Mouse (Mus musculus) embryo, embryonic 10.5 days (tissue): ENCODE measurements at regions not wholly inside any gene's neighbourhood (a gene's known extent, or its start where the extent isn't known, plus 50 kb on each side); places are given as distances from the start of the nearest gene placed in this dataset.

Source experiments
- DNase-seq: peaks from one replicate; pipeline ENCODE4 v3.0.0-alpha.2; 2015; ENCODE audit warnings: low spot score

DNA sequence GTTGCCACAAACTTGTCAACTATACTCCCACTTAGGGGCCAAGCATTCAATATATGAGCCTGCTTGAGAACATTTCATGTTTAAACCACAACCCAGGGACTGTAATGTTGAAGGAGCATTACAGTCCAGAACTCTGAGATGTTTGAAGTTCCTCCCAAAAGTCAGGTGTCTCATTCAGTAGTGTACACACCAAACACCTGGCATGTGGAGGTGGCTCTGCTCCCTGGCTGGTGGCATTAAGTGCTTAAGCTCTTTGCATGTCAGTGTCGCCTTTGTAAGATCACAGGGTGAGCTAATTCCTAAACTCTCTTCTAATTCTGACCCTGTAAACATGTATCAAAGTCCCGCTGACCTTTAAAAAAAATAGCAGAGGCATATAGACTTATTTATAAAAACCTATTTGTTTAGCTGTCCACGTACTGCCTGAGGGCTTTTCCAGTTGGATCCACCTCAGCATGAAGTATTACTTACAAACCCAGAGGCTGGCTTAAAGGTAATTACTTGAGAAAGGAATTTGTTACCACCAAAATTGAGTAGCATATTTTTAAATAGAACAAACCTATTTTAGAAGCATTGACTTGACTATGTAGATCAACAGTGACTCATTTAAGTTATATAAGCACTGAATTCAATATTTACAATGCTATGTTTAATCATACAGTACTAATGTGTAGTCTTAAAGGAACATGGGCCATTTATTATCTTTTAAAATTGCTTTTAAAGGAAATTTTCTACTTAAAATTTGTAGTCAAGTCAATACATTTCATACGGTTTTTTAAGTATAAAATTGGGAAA is 276.3 kb upstream of the Fermt1 start:
- DNase-seq: no peak

DNA sequence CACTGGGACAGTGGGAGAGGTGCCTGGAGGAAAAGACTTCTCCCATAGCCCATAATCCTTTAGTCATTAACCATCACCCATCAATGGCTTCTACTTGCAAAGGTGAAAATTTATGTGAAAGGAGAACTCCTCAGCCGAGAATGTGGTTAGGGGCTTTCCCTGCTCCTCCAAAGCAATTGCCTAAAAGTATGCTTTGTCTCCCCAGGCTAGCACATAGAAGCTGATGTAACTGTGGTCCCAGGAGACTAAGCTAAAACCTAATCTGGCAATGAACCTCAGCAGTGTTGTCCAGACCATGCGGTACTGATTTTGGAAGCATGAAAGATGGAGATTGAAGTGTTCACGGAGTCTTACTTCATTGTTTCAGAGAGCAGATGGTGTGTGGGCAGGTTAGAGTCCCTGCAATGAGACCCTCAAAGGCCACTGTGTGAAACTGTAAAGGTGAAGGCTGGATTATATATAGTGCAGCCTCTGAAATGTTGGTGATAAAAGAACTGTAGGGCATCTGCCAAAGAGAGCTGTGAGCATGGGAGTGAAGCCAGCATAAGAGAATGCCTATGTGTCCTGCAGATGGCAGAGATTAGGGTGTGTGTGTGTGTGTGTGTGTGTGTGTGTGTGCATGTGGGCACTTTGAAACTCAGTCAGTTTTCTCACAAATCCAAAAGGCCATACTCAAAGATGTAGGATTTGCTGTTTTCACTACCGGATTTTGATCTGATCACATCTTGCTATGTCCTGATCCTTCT is 289.6 kb upstream of the Fermt1 start:
- DNase-seq: no peak

GRCm38 (mm10) chr2:133252131-133252530 is 299.8 kb upstream of the Bmp2 start:
- no peak for DNase-seq

DNA sequence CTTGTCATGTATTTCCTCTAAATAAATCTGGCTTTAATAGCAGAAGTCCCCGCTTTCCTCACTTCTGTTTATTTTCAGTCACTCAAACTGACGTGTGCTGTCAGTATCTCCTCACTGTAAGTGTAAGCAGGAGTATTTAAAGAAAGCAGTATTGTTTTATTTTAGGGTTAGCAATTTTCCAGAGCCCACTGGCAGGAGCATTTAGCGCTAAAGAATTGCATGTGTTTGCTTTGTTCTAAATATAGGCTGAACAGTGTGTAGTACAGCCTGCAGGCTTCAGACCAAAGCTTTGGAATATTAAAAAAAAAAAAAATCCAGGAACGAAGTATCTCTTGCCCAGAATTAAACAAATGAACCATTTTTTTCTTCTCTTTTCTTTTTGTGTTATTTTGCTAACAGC is 277.5 kb upstream of the Bmp2 start:
- DNase-seq: peak; percentile 22

- DNase-seq: no peak
Observed at GRCm38 (mm10) chr2:133278546-133278945, 273.4 kb upstream of the Bmp2 start.

DNA sequence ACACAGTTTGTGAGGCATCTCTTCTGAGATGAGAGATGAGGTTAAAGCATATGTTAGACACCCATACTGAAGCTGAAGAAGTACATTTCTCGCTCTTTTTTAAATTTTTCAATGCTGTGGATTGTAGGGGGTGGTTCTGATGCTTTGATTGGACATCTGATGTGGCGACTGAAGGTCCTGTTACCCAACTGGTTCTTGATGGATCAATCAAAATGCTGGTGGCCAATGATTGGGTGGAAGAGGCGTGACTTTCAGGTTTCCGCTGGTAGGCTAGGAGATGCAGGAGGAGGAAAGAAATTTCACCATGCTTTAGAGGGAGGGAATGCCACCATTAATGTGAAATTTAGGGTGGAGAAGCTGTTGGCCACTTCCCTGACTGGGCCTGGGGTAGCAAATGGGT is 272.7 kb upstream of the Bmp2 start:
- no peak for DNase-seq

DNA sequence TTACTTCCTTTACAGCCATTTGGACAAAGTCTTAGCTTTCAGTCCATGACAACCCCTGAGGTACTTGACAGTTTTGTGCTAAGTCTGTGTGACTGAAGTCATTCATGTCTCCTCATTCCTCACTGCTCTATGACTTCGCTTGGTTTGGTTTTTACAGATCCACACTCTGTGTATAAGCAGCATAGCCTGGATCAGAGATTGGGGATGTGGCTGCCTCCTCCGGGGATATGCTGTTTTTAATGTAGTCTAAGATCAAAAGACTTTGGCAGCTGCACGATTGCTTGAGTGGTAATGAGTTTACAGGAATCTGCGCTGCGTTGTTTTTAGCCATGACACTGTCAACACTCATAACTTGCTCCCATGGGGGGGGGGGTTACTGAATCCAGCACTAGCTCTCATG is 269.3 kb upstream of the Bmp2 start:
- DNase-seq: no peak

GRCm38 (mm10) chr2:133283709-133284108 is 268.2 kb upstream of the Bmp2 start:
- DNase-seq: no peak

GRCm38 (mm10) chr2:133294136-133294535 is 257.8 kb upstream of the Bmp2 start:
- no peak for DNase-seq

DNA sequence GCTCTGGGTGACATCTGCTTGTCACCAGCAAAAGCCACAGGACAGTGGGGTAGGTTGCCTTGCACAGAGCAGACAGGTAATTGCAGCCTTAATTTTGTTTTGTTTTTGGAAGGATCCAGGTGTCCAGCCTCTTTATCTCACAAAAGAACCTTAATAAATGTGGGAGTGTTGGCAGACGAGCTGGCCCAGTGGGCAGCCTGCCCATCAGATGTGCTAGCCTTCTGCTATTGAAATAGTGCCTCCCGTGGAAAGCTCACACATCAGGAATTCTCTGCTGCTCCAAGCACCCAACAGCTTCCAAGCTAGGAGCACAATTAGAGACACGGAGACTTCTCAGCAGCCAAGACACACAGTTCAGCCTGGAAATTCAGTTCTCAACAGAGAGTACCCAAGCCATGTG is 246.0 kb upstream of the Bmp2 start:
- DNase-seq: no peak

DNA sequence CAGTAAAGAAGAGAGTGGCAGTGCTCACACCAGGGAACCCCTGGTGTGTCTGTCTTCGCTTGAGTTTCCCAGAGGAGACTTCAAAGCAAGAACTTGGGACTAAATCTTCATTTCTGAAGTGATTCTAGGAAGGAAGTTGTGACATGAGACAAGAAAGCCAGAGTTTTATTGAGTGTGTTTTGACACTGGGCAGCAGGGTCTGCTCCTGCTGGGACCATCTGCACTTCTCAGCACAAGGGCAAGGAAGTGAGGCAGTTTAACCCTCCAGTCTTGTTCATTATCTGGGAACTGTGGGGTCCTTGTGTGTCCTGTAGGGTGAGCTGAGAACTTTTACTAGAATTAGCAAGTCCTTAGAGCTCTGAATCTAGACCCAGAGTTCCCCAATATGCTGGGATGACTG is 241.0 kb upstream of the Bmp2 start:
- no peak for DNase-seq

DNA sequence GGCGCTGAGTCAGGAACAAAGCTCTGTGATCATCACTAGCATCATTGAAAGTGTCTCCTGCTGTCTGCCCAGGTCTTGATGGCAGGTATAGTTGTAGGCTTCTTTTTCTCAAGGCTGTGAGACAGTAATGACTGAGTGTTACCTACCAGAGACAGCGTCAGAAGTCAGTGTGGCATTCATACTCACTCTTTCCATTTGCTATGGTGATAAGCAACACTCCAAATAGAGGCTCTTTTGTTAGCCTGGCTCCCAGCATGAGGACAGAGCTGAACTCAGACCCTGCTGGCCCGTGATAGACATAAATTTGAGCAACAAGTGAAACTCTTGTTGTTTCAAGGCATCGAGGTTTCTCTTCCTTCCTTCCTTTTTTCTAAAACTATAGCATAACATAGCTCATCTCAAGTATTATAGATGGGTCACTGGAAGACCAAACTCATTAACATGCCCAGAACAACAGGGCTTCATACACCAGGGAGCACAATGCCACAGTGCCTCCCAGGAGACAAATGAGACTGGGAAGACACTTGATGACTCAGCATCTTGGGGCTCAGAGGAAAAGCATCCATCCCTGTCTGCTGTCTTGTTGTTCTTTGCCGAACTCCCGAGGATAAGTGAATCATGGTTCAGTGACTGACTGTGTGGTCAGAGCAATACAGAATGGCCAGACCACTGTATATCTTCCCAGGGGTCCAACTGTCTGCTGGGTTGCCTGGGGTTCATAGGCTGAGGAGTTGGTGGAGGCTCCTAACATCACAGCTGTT is 225.5 kb upstream of the Bmp2 start:
- DNase-seq: peak; percentile 50

GRCm38 (mm10) chr2:133327653-133328052 is 224.3 kb upstream of the Bmp2 start:
- no peak for DNase-seq

- DNase-seq: no peak
Observed at GRCm38 (mm10) chr2:133336177-133336901, 215.6 kb upstream of the Bmp2 start.

GRCm38 (mm10) chr2:133338150-133338549 is 213.8 kb upstream of the Bmp2 start:
- no peak for DNase-seq

DNA sequence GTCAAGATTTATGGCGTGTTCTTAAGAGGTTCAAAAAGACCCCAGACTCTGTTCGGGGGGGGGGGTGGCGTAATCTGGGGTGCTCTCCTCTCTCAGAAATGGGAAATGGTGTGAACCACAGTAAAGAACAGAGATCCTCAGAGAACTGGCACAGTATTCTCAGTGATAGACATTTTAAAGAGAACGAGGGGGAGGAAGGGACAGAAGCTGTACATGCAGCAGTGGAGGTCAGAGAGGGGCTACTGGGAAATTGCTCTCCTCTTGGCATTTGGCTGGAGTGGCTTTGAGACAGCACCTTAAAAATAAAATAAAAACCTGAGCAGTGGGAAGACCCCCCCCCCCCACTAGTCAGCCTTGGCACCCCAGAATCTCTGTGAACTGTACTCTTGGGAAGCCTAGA is 210.6 kb upstream of the Bmp2 start:
- DNase-seq: no peak

DNA sequence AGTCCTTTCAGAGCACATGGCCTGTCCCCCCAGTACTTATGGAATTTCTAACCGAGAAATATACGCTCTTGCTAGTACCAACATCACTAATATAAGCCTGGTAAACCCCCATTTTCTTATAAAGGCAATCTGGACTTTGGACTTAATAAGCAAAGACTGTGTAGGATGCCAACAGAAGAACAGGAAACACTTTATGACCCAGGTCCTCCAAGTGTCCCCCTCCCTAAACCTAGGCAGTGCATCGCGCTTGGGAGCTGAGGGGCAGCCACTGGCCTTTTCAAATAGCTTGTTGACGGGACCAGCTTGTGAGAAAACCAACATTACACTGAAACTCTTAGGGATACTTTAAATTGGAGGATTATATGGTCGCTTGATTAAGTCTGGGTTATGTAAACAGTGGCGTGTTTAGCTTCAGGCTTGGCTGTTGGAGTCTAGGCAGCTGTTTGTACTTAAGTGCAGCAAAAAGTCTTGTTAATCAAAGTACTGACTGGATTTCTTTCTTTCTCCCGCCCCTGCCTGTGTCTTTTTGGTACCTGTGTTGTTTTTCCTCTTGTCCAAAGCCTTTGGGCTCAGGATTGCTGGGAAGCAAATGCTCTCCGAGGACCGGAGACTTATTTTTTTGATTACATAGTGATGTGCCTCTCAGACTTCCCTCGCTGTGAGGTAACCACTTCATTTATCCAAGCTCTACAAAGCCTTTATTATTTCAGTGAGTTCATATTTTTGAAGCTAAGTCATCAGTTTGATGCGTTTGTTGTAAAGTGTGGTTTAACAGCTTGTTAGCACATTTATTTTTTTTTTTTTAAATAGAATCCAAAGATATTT is 205.8 kb upstream of the Bmp2 start:
- peak; percentile 46 for DNase-seq

DNA sequence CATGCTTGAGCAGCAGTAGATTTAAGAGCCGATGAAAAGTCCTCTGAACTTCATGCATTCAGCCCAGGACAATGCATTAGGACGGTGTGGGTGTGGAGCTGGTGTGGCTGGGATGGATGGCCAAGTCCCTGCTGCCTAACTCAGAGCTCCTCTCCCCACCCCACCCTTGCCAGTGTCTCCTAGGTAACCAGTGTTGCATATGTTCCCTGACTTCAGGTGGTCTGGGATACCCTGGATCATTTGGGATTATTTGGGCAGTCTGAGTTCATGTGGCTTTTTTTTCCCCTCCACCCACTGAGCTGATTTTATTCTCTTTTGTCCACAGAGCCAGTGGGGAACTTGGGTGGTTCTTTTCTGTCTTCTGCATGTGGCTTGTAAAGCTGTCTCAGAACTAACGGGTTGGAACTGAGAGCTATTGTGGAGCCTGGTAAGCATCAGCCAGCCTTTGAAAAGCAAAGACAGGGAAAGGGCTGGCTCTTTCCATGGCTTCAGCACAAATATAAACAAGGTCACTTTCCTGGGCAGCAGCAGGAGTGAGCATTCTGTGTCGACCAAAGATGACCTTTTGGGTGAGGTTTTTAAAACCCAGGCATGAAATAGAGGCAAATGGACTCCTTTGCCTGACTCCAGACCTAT is 205.1 kb upstream of the Bmp2 start:
- DNase-seq: peak; percentile 58

- no peak for DNase-seq
Observed at GRCm38 (mm10) chr2:133351306-133351705, 200.7 kb upstream of the Bmp2 start.

DNA sequence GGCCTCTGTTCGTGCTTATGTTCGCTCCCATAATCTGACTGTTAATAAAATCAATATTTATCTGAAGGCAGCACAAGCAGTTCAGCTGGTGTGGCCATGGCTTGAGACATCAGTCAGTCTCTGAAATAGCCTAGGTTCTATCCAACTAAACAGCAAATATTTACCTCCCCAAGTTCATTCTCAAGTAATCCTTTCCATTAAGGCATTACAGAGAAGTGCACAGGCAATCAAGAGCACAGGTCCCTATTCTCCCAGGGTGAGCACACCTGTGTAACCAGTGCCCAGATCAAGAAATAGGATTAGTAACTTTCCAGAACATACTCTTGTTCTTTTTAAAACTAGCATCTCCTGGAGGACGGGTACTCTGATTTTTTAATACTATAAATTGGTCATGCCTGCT is 199.2 kb upstream of the Bmp2 start:
- DNase-seq: no peak
